Mouse (Mus musculus) small intestine, adult 2 months (tissue): Measurements from ENCODE around the gene Rgs19. TPM values are rescaled to one million over a fixed set of nuclear protein-coding genes. Genes with fewer than 3 reads are reported as not detected.
A peak's percentile ranks its signal among the peaks of the same experiment; 100 is the strongest.

ENCODE experiments used
- H3K27ac ChIP-seq: fragments of 200-500 bp; 2 replicates; pipeline ENCODE4 v1.5.1; 2012; ENCODE audit warnings: low read depth, low read length, control low read depth, inconsistent platforms; ENCODE audit not compliant: insufficient read depth
- H3K27me3 ChIP-seq: fragments of 200-500 bp; 2 replicates; pipeline ENCODE4 v1.6.1; 2012; ENCODE audit warnings: mild to moderate bottlenecking, moderate library complexity, low read length, inconsistent platforms; ENCODE audit not compliant: control insufficient read depth, insufficient read depth
- H3K36me3 ChIP-seq: fragments of 200-500 bp; 2 replicates; pipeline ENCODE4 v1.6.1; 2012; ENCODE audit warnings: mild to moderate bottlenecking, low read length, control low read depth, inconsistent platforms; ENCODE audit not compliant: control insufficient read depth, insufficient read depth
- H3K4me1 ChIP-seq: fragments of 200-500 bp; 2 replicates; pipeline ENCODE4 v1.6.1; 2012; ENCODE audit warnings: low read length, inconsistent platforms, mixed read lengths; ENCODE audit not compliant: control insufficient read depth, insufficient read depth, insufficient read length
- H3K4me3 ChIP-seq: fragments of 200-500 bp; 2 replicates; pipeline ENCODE4 v1.5.1; 2012; ENCODE audit warnings: low read depth, mild to moderate bottlenecking, control low read depth, inconsistent platforms, low read length, moderate library complexity
- CTCF ChIP-seq: fragments of 200-500 bp; IDR thresholded peaks from 2 replicates; pipeline ENCODE4 v1.5.1; 2012; ENCODE audit warnings: low read depth, mild to moderate bottlenecking, control low read depth, inconsistent platforms, low read length, moderate library complexity, mixed read lengths; ENCODE audit not compliant: insufficient replicate concordance, insufficient read length; ENCODE audit errors: extremely low read depth
- POLR2A ChIP-seq: fragments of 200-500 bp; IDR thresholded peaks from 2 replicates; pipeline ENCODE4 v1.6.1; 2012; ENCODE audit warnings: low read depth, mild to moderate bottlenecking, control low read depth, inconsistent platforms, low read length, moderate library complexity
- WGBS: fragments of 180-500 bp; shearing (Covaris S2); methylation state at CpG from one replicate; pipeline ENCODE4 v1.1.7; 2018; 5-methylcytosine and 5-hydroxymethylcytosine counted together
- polyA plus RNA-seq: library from polyadenylated mRNA; depleted of rRNA; stranded (reverse); fragments of >200 nt; gene quantifications from 2 replicates; pipeline ENCODE4 v1.2.3, GENCODE M21; 2012; rRNA removed

Rgs19 gene
- polyA plus RNA-seq, 1 experiment: 24.1 TPM

DNA sequence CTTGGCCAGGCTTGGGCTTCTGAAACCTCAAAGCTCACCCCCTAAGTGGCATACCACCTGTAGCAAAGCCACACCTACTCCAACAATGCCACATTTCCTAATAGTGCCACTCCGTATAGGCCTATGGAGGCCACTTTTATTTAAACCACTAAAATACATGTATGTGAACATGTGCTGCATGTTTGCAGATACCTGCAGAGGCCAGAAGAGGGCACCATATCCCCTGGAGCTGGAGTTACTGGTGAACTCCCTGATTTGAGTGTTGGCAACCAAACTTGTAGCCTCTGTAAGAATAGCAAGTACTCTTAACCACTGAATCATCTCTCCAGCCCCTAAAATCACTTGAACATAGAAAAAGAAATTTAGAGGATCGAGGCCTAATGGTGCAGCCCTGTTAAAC, 49.4 kb downstream of the Rgs19 start:
- H3K4me3 ChIP-seq: no peak overlapping the region
- WGBS: 87% methylated on average over 2 of the region's 2 CpGs
- peaks cover 8% of the 10 kb centered on the region for H3K4me1 ChIP-seq
- peaks cover 52% of the 10 kb centered on the region for H3K36me3 ChIP-seq
- H3K27ac ChIP-seq: no peak overlapping the region
- TF ChIP-seq CTCF (peak; percentile 51; the same call in 1 of the 2 replicates), POLR2A (no peak)
- H3K27me3 ChIP-seq: no peaks in the 10 kb centered on the region

Other genes starting within 250 kb of the Rgs19 start
- 1.5 and 1.6 TPM in 2 replicates for gene Zbtb46, start 234.6 kb downstream of the Rgs19 start, polyA plus RNA-seq
- not detected in 2 replicates for gene Abhd16b, start 200.8 kb downstream of the Rgs19 start, polyA plus RNA-seq
- 14.6 and 27.3 TPM in 2 replicates for gene Tpd52l2, start 196.8 kb downstream of the Rgs19 start, polyA plus RNA-seq
- 20.6 and 48.2 TPM in 2 replicates for gene Dnajc5, start 173.5 kb downstream of the Rgs19 start, polyA plus RNA-seq
- 96.9 and 149 TPM in 2 replicates for gene Uckl1, start 109.1 kb downstream of the Rgs19 start, polyA plus RNA-seq
- gene Prpf6, start 102.1 kb downstream of the Rgs19 start, polyA plus RNA-seq: 4.9 and 10.4 TPM in 2 replicates
- 12.7 and 15.7 TPM in 2 replicates for gene Zfp512b, start 101.2 kb downstream of the Rgs19 start, polyA plus RNA-seq
- gene Samd10, start 94.8 kb downstream of the Rgs19 start, polyA plus RNA-seq: 13.6 and 26.0 TPM in 2 replicates
- 0.29 and 0.42 TPM in 2 replicates for gene Gm29797, start 36.9 kb downstream of the Rgs19 start, polyA plus RNA-seq
- gene Sox18, start 22.3 kb downstream of the Rgs19 start, polyA plus RNA-seq: 39.0 and 59.8 TPM in 2 replicates
- gene Tcea2, start 13.7 kb downstream of the Rgs19 start, polyA plus RNA-seq: 4.3 and 5.2 TPM in 2 replicates
- gene Lkaaear1, start 4.5 kb upstream of the Rgs19 start, polyA plus RNA-seq: not detected in 2 replicates
- 0.11 and 0.19 TPM in 2 replicates for gene Oprl1, start 21.0 kb upstream of the Rgs19 start, polyA plus RNA-seq
- gene Myt1, start 69.4 kb upstream of the Rgs19 start, polyA plus RNA-seq: 0.63 and 0.77 TPM in 2 replicates
- gene Pcmtd2, start 143.9 kb upstream of the Rgs19 start, polyA plus RNA-seq: 4.5 and 7.6 TPM in 2 replicates
- gene Polr3k, start 170.4 kb upstream of the Rgs19 start, polyA plus RNA-seq: 1.4 and 1.5 TPM in 2 replicates